Comparison of ENCODE assay signal across 1 mouse cellular context in the genomic region with DNA sequence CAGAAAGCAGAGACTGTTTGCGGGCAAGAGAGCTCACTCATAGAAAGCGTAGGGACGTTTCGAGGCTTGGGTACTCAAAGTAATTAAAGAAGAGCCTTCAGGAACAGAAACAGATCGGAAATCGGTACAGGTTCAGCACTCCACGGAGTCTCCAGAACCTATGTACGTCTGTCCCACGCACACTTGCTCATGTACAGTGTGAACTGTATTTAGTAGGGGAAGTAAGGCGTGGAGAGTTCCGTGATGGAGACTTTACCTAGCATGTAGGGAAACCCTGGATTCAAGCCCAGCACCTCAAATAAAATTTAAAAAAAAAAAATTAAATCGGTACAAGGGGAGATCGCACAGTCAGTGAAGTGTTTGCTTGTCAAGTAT.
TF ChIP-seq lines count a peak whose summit lies in the region.

No protein-coding gene starts in this region.

TF ChIP-seq in CH12.LX, 34 proteins besides CTCF, POLR2A, EP300 and RAD21 (continued from another document):
- TF ChIP-seq MXI1 (IDR thresholded peaks at IDR 0.05; ENCODE audit: low read depth, low read length) (peak; percentile 3; the same call in 1 of the 2 replicates), GABPA (IDR thresholded peaks at IDR 0.05; ENCODE audit: insufficient replicate concordance, low read depth, low read length) (no peak), IRF4 (IDR thresholded peaks at IDR 0.05; ENCODE audit: low read depth, low read length) (no peak), ETS1 (conservative IDR thresholded peaks at IDR 0.05; ENCODE audit: low read depth, low read length) (no peak), JUND (conservative IDR thresholded peaks at IDR 0.05; ENCODE audit: low read depth, low read length) (no peak), RCOR1 (conservative IDR thresholded peaks at IDR 0.05; ENCODE audit: low read depth, low read length) (0 out of 2 replicates have a peak, but pooled peaks have one; percentile 5), JUN (IDR thresholded peaks at IDR 0.05; ENCODE audit: insufficient read depth, low read depth, low read length) (no peak), ZMIZ1 (IDR thresholded peaks at IDR 0.05; ENCODE audit: low read depth, low read length) (peak; percentile 9; the same call in 1 of the 2 replicates)
